Mouse (Mus musculus) mature B cell (primary cell): ENCODE results near the gene St7.

ENCODE experiments used
- in situ Hi-C: fragments of 300-500 bp; cut with MboI; formaldehyde crosslinking; loops from 2 replicates; pipeline ENCODE4 v1.14.3; 2019

St7 gene

GRCm38 (mm10) chr6:17943877-17944617, 251.3 kb downstream of the St7 start:
- in situ Hi-C loops = no loop called here

- in situ Hi-C loops = no loop called here
Measured at GRCm38 (mm10) chr6:17946456-17946855, 253.7 kb downstream of the St7 start.

- in situ Hi-C loops = no loop called here
Measured at GRCm38 (mm10) chr6:17947130-17947831, 254.5 kb downstream of the St7 start.

DNA sequence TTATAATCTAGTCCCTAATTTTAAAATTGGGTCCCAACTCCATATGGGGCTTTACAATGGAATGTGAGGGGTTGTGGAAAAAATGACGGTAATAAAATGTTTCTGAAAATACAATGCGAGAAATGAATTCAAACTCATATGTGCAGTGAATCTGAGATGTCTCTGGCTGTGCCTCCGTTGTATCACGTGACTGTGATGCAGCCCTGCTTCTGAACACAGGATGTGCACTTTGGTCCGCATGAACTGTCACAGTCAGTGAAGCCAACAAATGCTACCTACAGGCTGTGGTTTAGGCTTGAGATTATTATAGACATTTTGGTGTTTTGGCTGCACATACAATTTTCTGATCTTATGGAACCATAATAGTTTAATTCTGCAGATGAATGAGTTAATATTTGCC, 256.4 kb downstream of the St7 start:
- in situ Hi-C loops = no loop called here

GRCm38 (mm10) chr6:17951779-17952178, 259.0 kb downstream of the St7 start:
- in situ Hi-C loops = no loop called here

- in situ Hi-C loops = no loop called here
Measured at GRCm38 (mm10) chr6:17963455-17963854, 270.7 kb downstream of the St7 start.

DNA sequence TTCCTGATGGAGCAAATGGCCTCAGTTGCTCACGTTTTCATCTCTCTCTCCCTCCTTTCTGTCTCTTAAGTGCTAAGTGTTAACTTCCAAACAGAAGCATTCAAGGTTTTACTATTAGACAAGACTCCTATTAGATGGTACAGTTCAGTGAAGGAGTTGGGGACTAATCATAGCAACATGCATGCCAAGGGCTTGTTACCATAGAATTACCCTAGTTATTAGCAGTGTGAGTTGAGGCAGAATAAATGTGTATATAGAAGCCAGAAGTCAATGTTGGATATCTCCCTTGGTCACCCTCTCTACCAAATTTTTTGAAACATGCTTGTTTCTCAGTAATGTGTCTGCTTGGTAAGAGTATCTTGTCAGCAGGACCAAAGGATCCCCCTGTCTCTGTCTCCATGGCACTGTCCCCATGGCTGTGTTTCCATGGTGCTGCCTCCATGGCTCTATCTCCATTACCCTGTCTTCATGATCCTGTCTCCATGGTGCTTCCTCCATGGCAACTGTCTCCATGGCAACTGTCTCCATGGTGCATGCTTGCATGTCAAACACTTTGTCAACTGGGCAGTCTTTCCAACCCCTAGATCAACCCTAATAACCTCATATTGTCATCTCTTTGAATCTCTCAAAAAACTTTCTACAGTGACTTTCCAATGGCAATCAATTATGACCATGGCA, 275.9 kb downstream of the St7 start:
- in situ Hi-C loops = no loop called here

GRCm38 (mm10) chr6:17969815-17970214, 277.1 kb downstream of the St7 start:
- in situ Hi-C loops = no loop called here

DNA sequence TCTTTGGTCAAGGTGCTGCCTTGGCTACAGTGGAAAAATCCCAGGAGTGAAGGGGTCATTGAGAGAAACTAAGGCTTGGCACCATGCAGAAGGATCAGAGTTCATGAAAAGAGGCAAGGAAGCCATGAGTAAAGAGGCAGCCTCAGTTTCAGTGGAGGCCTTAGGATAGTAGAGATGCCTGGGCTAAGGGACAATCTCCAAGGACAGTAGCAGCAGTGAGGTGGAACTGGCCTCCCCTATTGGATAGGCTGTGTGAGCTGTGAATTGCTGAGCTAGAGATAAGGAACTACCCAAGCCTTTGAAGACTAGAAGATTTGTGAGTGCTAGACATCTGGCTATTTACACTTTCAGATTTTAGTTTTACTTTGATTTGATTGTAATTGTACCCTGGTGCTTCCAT, 278.7 kb downstream of the St7 start:
- in situ Hi-C loops = no loop called here

GRCm38 (mm10) chr6:17974416-17974815, 281.7 kb downstream of the St7 start:
- in situ Hi-C loops = no loop called here

GRCm38 (mm10) chr6:17977165-17977564, 284.4 kb downstream of the St7 start:
- in situ Hi-C loops = no loop called here

DNA sequence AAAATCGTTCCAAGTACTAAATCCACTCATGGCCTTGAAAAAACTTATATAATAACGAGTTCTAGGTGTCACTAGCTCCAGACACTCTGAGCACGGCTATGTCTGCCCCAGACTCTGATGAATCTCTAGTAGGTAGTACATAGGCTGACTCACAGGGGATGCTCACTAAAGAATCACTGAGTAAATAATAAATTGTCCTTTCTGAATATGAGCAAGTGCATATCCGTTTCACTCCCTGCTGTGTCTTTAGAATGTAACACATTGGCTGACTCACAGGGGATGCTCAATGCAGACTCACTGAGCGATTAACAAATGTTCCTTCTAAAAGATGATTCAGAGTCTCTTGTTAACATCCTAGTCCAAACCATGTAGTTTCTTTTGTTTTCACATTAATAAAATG, 285.6 kb downstream of the St7 start:
- in situ Hi-C loops = no loop called here

- in situ Hi-C loops = no loop called here
Measured at GRCm38 (mm10) chr6:17978881-17979280, 286.1 kb downstream of the St7 start.

DNA sequence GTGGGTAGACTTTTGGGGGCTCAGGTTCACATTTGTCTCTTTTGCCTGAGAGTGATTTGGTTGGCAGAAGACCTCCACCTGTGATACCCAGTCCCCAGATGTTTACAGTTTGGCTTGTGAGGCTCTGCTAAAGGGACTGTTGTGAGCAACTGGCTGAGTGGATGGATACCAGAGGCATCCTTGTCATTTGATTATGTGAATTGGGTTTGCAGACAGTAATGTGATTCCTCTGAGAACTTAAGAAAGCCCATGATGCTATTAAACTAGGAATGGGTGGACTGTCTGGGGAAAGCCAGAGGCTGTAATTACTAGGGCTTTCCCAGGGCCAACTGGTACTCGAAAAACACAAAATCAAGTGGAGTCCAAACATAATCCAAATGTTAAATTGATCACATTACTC, 286.6 kb downstream of the St7 start:
- in situ Hi-C loops = no loop called here

DNA sequence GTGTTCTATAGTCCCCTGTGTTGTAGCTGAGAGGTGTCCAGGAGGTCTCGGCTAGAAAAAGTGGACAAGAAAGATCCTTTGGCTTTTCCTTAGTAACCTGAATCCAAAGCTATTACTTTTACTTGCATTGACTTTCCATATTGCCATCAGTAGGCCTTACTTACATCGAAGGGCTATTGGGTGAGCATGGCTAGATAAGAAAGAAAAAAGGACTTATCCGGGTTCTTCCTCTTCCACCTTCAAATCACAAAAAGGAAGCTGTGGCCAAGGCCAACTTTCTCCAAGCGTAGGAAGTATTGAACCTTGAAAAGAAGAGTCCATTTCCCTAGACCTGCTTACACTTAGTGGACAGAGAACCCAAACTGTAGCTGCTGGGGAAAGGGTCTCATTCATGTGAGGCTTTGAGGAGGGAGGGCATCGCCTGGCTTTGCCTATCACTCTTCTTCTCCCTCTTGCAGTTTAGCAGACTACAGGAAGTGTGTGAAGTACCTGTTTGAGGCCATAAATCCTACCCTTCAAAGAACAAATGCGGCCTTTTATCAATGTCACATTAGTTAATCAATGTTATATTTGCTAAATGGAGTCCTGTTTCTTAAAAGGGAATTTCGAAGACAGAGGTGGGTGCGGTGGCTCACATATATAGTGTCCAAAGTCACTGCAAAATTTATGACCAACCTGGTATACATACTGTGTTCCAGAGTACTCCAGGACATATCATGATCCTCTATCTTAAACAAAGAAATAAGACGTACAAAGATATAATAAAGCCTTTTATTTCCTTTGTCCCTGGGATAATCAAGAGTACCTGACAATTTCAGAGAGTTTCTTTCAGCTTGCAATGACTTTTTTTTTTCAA, 297.7 kb downstream of the St7 start:
- in situ Hi-C loops = no loop called here

DNA sequence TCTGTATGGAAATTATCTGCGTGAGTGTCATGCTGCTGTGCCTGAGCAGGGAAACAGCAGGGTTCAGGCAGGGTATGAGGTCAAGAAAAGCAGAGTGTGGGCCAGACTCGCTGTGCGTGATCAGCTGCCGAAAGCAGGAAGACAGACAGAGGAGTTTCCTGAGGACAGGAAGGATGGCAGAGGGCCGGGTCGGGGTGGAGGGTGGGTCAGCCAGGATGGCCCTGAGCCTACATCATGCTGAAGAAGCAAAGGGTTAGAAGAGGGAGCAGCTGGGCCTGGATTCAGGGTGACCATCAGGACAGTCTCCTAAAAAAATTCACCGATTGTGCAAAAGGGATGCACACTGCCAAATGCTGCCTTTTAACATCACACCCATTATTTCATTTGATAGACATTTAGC, 298.9 kb downstream of the St7 start:
- in situ Hi-C loops = no loop called here
